Mouse (Mus musculus) kidney, embryonic 16.5 days (tissue): ENCODE results near the gene Prtn3. TPM values are rescaled to one million over a fixed set of nuclear protein-coding genes. Genes with fewer than 3 reads are reported as not detected.

ENCODE experiments used
- ATAC-seq: fragments of 200-750 bp; cut with Nextera tagmentation; 2 replicates; pipeline ENCODE4 v1.8.0; 2017; ENCODE audit warnings: moderate TSS enrichment; ENCODE audit not compliant: low FRiP score, low TSS enrichment
- H3K27ac ChIP-seq: fragments of 300-500 bp; sonication (generic); 2 replicates; pipeline ENCODE4 v1.5.1; 2014; ENCODE audit warnings: low read length
- H3K27me3 ChIP-seq: fragments of 300-500 bp; sonication (generic); 2 replicates; pipeline ENCODE4 v1.6.1; 2014; ENCODE audit warnings: low read length, control low read depth, mixed read lengths; ENCODE audit not compliant: insufficient read depth
- H3K36me3 ChIP-seq: fragments of 300-500 bp; sonication (generic); 2 replicates; pipeline ENCODE4 v1.6.1; 2014; ENCODE audit warnings: low read length, control low read depth, mixed read lengths; ENCODE audit not compliant: insufficient read depth
- H3K4me1 ChIP-seq: fragments of 300-500 bp; sonication (generic); 2 replicates; pipeline ENCODE4 v1.6.1; 2014; ENCODE audit warnings: low read length, control low read depth, mixed read lengths; ENCODE audit not compliant: insufficient read depth
- H3K4me2 ChIP-seq: fragments of 300-500 bp; sonication (generic); replicated peaks from 2 replicates; pipeline ENCODE4 v1.6.1; 2014; ENCODE audit warnings: low read depth, low read length
- H3K4me3 ChIP-seq: fragments of 300-500 bp; sonication (generic); 2 replicates; pipeline ENCODE4 v1.5.1; 2014; ENCODE audit warnings: mild to moderate bottlenecking, low read length
- H3K9ac ChIP-seq: fragments of 300-500 bp; sonication (generic); replicated peaks from 2 replicates; pipeline ENCODE4 v1.6.1; 2014; ENCODE audit warnings: low read length
- H3K9me3 ChIP-seq: fragments of 300-500 bp; sonication (generic); 2 replicates; pipeline ENCODE4 v1.6.1; 2016; ENCODE audit warnings: low read length, control low read depth
- WGBS: fragments of 180-500 bp; shearing (Covaris S2); extraction: QIAGEN DNeasy Blood & Tissue Kit; methylation state at CpG from one replicate; pipeline ENCODE4 v1.1.7; 2014; 5-methylcytosine and 5-hydroxymethylcytosine counted together
- polyA plus RNA-seq: library from polyadenylated mRNA; unstranded; fragments of >200 nt; fragmentation: Nextera tagmentation; extraction: Ambion mirVana; gene quantifications from 2 replicates; pipeline ENCODE4 v1.2.1, GENCODE M21; 2015

The Prtn3 gene
- polyA plus RNA-seq, 1 experiment from 2014 or later: 7.9 TPM

DNA sequence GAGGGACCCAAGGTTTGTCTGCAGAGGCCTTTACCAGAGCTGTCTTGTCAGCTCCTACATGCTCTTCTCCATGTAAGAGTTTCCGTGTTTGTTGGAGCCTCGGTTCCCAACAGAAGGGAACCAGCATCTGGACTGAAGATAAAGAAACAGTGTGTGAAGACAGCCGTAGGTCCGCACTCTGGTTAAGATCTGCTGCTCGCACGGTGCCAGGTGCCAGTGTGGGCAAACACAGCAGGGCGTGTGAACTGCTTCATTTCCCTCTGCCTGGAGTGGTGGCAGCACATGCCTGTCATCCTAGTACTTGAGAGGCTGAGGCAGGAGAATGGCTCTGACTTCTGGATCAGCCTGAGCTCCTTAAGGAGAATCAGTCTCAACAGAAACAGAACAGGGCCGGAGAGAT lies 2.4 kb upstream of the Prtn3 start:
- Histone ChIP-seq H3K4me3 (no peak overlapping the region), H3K4me1 (peaks cover 20% of the 10 kb centered on the region), H3K9me3 (no peaks in the 10 kb centered on the region), H3K9ac (no peak overlapping the region), H3K4me2 (no peak overlapping the region), H3K27me3 (no peaks in the 10 kb centered on the region), H3K27ac (no peak overlapping the region), H3K36me3 (peaks cover 7% of the 10 kb centered on the region)
- WGBS: 94% methylated on average over 8 of the region's 8 CpGs
- ATAC-seq: no peak

- no peak for ATAC-seq
- H3K36me3 ChIP-seq: peaks cover 6% of the 10 kb centered on the region
- H3K4me2 ChIP-seq: peak overlapping the region; percentile 97
- no peaks in the 10 kb centered on the region for H3K9me3 ChIP-seq
- H3K27me3 ChIP-seq: no peaks in the 10 kb centered on the region
- H3K9ac ChIP-seq: peak overlapping the region; percentile 92; the same call in 1 of the 2 replicates
- peak overlapping the region; percentile 78 for H3K4me3 ChIP-seq
- peaks cover 29% of the 10 kb centered on the region for H3K4me1 ChIP-seq
- 0 out of 2 replicates have a peak overlapping the region, but pooled peaks have one; percentile 29 for H3K27ac ChIP-seq
- WGBS: 54% methylated on average over 3 of the region's 3 CpGs
Measured at GRCm38 (mm10) chr10:79872862-79873261, 1.4 kb upstream of the Prtn3 start.

GRCm38 (mm10) chr10:79873313-79873712 lies 963 bp upstream of the Prtn3 start:
- Histone ChIP-seq H3K27me3 (no peaks in the 10 kb centered on the region), H3K27ac (peak overlapping the region; percentile 29; the same call in 1 of the 2 replicates), H3K36me3 (peaks cover 6% of the 10 kb centered on the region), H3K9me3 (no peaks in the 10 kb centered on the region), H3K4me2 (peak overlapping the region; percentile 97), H3K9ac (peak overlapping the region; percentile 92), H3K4me3 (peak overlapping the region; percentile 78), H3K4me1 (peaks cover 32% of the 10 kb centered on the region)
- WGBS: 7% methylated on average over 6 of the region's 6 CpGs
- no peak for ATAC-seq

GRCm38 (mm10) chr10:79873715-79874289 lies 474 bp upstream of the Prtn3 start:
- ATAC-seq: peak; percentile 16; the same call in 1 of the 2 replicates
- Histone ChIP-seq H3K4me3 (peak overlapping the region; percentile 78), H3K27me3 (no peaks in the 10 kb centered on the region), H3K9ac (peak overlapping the region; percentile 92), H3K4me2 (peak overlapping the region; percentile 97), H3K4me1 (peaks cover 32% of the 10 kb centered on the region), H3K36me3 (peaks cover 6% of the 10 kb centered on the region), H3K9me3 (no peaks in the 10 kb centered on the region), H3K27ac (peak overlapping the region; percentile 66; the same call in 1 of the 2 replicates)
- WGBS: 1% methylated on average over 26 of the region's 26 CpGs

- WGBS: 65% methylated on average over 1 of the region's 1 CpGs
- no peaks in the 10 kb centered on the region for H3K9me3 ChIP-seq
- no peak overlapping the region for H3K9ac ChIP-seq
- no peak overlapping the region for H3K27ac ChIP-seq
- H3K4me1 ChIP-seq: peaks cover 59% of the 10 kb centered on the region
- no peak for ATAC-seq
- H3K36me3 ChIP-seq: no peaks in the 10 kb centered on the region
- H3K27me3 ChIP-seq: no peaks in the 10 kb centered on the region
- H3K4me2 ChIP-seq: no peak overlapping the region
- H3K4me3 ChIP-seq: no peak overlapping the region
Measured at GRCm38 (mm10) chr10:79877174-79877573, 2.9 kb downstream of the Prtn3 start.

DNA sequence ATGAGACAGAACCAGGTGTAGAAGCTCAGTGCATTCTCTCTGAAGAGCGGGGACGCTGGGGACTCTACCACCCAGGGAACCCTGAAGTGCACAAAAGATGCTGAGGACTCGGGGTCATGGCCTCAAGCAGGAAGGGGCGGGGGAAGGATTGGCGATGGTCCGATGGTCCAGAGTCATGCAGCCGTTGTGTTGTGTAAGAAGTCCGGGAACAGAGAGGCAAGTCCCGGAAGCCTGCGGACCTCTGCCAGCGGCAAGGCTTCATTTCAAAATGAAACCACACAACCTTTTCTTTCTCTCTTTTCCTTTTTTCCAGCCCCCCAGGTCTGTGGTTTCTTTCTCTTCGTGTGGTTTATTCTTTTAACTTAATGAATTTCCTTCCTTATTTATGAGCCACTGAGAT lies 3.5 kb downstream of the Prtn3 start:
- Histone ChIP-seq H3K9me3 (no peaks in the 10 kb centered on the region), H3K27me3 (no peaks in the 10 kb centered on the region), H3K4me2 (no peak overlapping the region), H3K4me1 (peaks cover 61% of the 10 kb centered on the region), H3K4me3 (no peak overlapping the region), H3K9ac (no peak overlapping the region), H3K36me3 (no peaks in the 10 kb centered on the region), H3K27ac (no peak overlapping the region)
- no peak for ATAC-seq
- WGBS: 52% methylated on average over 12 of the region's 12 CpGs

DNA sequence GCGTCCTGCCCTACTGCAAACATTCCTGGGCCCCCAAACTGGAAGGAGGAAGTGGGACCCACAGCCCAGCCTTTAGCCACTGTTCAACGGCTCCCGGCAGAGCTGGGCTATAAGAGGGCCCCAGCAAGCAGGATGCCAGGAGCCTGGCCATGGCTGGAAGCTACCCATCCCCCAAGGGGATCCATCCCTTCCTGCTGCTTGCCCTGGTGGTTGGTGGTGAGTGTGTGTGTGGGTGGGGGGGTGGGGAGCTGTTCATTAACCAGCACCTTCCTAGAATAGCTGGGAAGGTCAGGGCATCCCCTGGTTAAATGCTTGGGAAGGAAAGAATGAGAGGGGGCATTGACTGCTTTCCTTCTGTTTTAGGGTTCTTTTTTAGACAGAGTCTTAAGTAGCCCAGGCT lies 5.3 kb downstream of the Prtn3 start:
- 25% methylated on average over 3 of the region's 3 CpGs for WGBS
- H3K27ac ChIP-seq: peak overlapping the region; percentile 62
- H3K9ac ChIP-seq: no peak overlapping the region
- no peak overlapping the region for H3K4me3 ChIP-seq
- ATAC-seq: peak; percentile 50
- H3K9me3 ChIP-seq: no peaks in the 10 kb centered on the region
- H3K27me3 ChIP-seq: no peaks in the 10 kb centered on the region
- no peak overlapping the region; the same call in 1 of the 2 replicates for H3K4me2 ChIP-seq
- H3K4me1 ChIP-seq: peaks cover 60% of the 10 kb centered on the region
- no peaks in the 10 kb centered on the region for H3K36me3 ChIP-seq

GRCm38 (mm10) chr10:79880721-79881120 lies 6.4 kb downstream of the Prtn3 start:
- H3K27ac ChIP-seq: no peak overlapping the region
- H3K4me2 ChIP-seq: peak overlapping the region; percentile 16
- no peaks in the 10 kb centered on the region for H3K36me3 ChIP-seq
- no peaks in the 10 kb centered on the region for H3K9me3 ChIP-seq
- peaks cover 53% of the 10 kb centered on the region for H3K4me1 ChIP-seq
- no peaks in the 10 kb centered on the region for H3K27me3 ChIP-seq
- 22% methylated on average over 9 of the region's 9 CpGs for WGBS
- no peak for ATAC-seq
- no peak overlapping the region for H3K9ac ChIP-seq
- H3K4me3 ChIP-seq: no peak overlapping the region

DNA sequence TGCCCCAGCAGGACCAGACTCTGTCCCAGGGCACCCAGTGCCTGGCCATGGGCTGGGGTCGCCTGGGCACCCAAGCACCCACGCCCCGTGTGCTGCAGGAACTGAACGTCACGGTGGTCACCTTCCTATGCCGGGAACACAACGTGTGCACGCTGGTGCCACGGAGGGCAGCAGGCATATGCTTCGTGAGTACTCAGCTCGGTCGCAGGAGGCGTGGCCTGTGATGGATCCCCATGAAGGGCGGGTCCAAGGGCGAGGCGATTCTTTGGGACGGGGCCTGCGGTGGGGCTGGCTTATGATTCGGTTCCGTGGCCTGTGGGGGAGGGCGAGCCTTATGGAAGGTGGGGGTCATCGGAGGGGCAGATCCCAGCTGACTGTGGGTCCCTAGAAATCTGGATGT lies 7.7 kb downstream of the Prtn3 start:
- Histone ChIP-seq H3K27ac (no peak overlapping the region), H3K9me3 (no peaks in the 10 kb centered on the region), H3K36me3 (no peaks in the 10 kb centered on the region), H3K4me1 (peaks cover 51% of the 10 kb centered on the region), H3K4me2 (peak overlapping the region; percentile 48), H3K4me3 (peak overlapping the region; percentile 24), H3K27me3 (no peaks in the 10 kb centered on the region), H3K9ac (peak overlapping the region; percentile 46)
- WGBS: 6% methylated on average over 22 of the region's 22 CpGs
- 0 out of 2 replicates have a peak, but pooled peaks have one; percentile 3 for ATAC-seq

DNA sequence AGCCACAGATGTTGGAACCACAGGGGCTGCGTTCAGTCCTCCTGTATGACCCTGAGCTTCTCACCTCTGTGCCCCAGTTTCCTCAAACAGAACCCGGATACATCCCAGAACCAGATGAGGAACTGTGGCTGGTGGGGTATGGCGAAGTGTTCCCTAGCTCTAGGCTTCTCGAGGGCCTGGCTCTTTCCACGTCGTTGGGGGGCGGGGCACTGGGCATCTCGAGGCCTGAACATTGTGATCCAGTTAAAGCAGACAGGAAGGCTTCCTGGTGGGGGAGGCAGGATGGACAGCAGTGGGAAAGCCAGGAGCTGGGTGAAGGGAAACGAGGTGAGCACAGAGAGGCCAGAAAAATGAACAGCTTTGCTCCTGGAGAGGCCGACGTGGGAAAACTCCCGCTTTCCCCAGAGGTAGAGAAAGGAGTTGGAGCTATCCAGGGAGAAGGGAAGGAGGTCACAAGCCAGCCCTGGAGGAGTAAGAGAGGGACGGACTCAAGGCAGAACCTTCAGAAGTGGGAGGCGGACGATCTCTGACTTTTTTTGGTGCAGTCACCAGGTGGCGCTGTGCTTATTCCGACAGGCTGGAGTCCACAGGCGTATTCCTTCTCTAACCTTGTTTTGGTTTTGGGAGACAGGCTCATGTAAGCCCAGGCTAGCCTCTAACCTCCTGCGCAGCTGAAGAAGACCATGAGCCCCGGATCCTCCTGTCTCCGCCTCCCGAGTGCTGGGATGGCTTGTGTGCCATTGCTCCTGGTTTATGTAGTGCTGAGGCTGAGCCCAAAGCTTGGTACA lies 9.2 kb downstream of the Prtn3 start:
- H3K27me3 ChIP-seq: no peaks in the 10 kb centered on the region
- no peaks in the 10 kb centered on the region for H3K36me3 ChIP-seq
- no peak overlapping the region for H3K4me2 ChIP-seq
- peaks cover 41% of the 10 kb centered on the region for H3K4me1 ChIP-seq
- H3K27ac ChIP-seq: no peak overlapping the region; the same call in 1 of the 2 replicates
- no peak overlapping the region for H3K4me3 ChIP-seq
- WGBS: 15% methylated on average over 22 of the region's 22 CpGs
- no peaks in the 10 kb centered on the region for H3K9me3 ChIP-seq
- ATAC-seq: no peak
- 0 out of 2 replicates have a peak overlapping the region, but pooled peaks have one; percentile 13 for H3K9ac ChIP-seq
